ENCODE assay signal across 7 mouse cellular contexts in the genomic region with DNA sequence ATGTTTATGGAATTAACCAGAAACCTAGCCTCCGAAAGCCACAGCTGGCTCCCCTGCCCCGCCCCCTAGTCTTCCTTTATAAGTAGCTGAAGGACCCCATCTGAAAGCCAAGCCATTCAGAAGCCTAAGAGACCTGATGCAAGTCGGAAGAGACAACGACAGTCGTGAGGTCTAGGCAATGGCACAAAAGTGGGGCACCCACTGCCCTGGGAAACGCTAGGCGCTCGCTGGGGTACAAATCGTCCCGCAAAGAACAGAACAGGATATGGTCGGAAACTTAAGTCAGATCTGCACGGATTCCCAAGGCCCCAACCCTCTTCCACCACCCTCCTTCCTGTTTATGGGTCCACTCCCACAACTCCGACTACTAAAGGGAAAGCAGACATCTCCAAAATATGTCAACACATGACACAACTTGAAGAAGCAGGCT. TPM values are rescaled to one million over a fixed set of nuclear protein-coding genes. Genes with fewer than 3 reads are reported as not detected.
DNase-seq lines count a peak whose midpoint lies in the region; ATAC-seq and TF ChIP-seq lines count a peak whose summit lies in the region.

No protein-coding gene starts in this region.

- peaks cover 29% of the 10 kb centered on the region for H3K4me1 ChIP-seq in lung, adult 2 months (ENCODE audit: control insufficient read depth, insufficient read depth, low read length)
- peaks cover 8 to 26% of the 10 kb centered on the region in 2 experiments for H3K4me1 ChIP-seq in heart, embryonic 14.5 days (ENCODE audit: control insufficient read depth in 2 of 2, insufficient read depth in 2 of 2, low read length in 2 of 2)
- peaks cover 18 to 19% of the 10 kb centered on the region in 2 experiments for H3K4me1 ChIP-seq in liver, embryonic 14.5 days (replicated peaks; ENCODE audit: control insufficient read depth in 2 of 2, insufficient read depth in 2 of 2, low read length in 1 of 2)
- peaks cover 20% of the 10 kb centered on the region; the same call in 1 of the 2 replicates for H3K4me1 ChIP-seq in stomach, embryonic 15.5 days

- peak; percentile 35 for ATAC-seq in common myeloid progenitor, adult 5-6 weeks (replicated peaks; ENCODE audit: low read depth, poor library complexity, severe bottlenecking)
- ATAC-seq in heart, embryonic 14.5 days (ENCODE audit: insufficient number of reproducible peaks, insufficient read depth, low FRiP score, low read depth) = no peak
- ATAC-seq in liver, embryonic 14.5 days (ENCODE audit: insufficient read depth) = peak; percentile 6
- ATAC-seq in stomach, embryonic 15.5 days (ENCODE audit: insufficient read depth, low FRiP score, low read depth) = no peak

- H3K9me3 ChIP-seq in heart, embryonic 14.5 days (ENCODE audit: control insufficient read depth, low read length) = no peaks in the 10 kb centered on the region
- no peaks in the 10 kb centered on the region for H3K9me3 ChIP-seq in liver, embryonic 14.5 days (ENCODE audit: control insufficient read depth, low read length)
- no peaks in the 10 kb centered on the region for H3K9me3 ChIP-seq in stomach, embryonic 15.5 days

- no peak for TF ChIP-seq EP300 in liver, embryonic 14.5 days (IDR thresholded peaks at IDR 0.05; ENCODE audit: low read depth)

- no peaks in the 10 kb centered on the region for H3K27me3 ChIP-seq in heart, embryonic 14.5 days (ENCODE audit: control insufficient read depth, insufficient read depth, low read length)
- no peaks in the 10 kb centered on the region for H3K27me3 ChIP-seq in liver, embryonic 14.5 days (ENCODE audit: control insufficient read depth, insufficient read depth, low read length)
- no peaks in the 10 kb centered on the region for H3K27me3 ChIP-seq in stomach, embryonic 15.5 days (replicated peaks)

- no peak for DNase-seq in lung, adult 2 months
- no peak for DNase-seq in lung, postnatal 14 days
- DNase-seq in liver, embryonic 14.5 days (ENCODE audit: low read depth in 3 of 3, low spot score in 3 of 3) = no peak
- no peak for DNase-seq in layer of hippocampus, postnatal 14 days (ENCODE audit: low spot score in 2 of 2)

- TF ChIP-seq POLR2A in lung, adult 2 months (IDR thresholded peaks at IDR 0.05; ENCODE audit: borderline replicate concordance, extremely low read depth, low read depth, low read length) = peak; percentile 63; the same call in 1 of the 2 replicates

- H3K27ac ChIP-seq in heart, embryonic 14.5 days (replicated peaks in 1 of 2; ENCODE audit: control insufficient read depth in 1 of 2, insufficient read depth in 1 of 2, low read depth in 2 of 2, low read length in 2 of 2) = peak overlapping the region; percentile 85 to 93
- H3K27ac ChIP-seq in liver, embryonic 14.5 days = no peak overlapping the region
- H3K27ac ChIP-seq in stomach, embryonic 15.5 days = peak overlapping the region; percentile 92

- peak overlapping the region; percentile 93 for H3K9ac ChIP-seq in heart, embryonic 14.5 days (ENCODE audit: low read length)
- peak overlapping the region; percentile 77 for H3K9ac ChIP-seq in liver, embryonic 14.5 days (replicated peaks)
- H3K9ac ChIP-seq in stomach, embryonic 15.5 days = peak overlapping the region; percentile 70; the same call in 1 of the 2 replicates

- peak overlapping the region; percentile 88 for H3K4me3 ChIP-seq in lung, adult 2 months (replicated peaks; ENCODE audit: extremely low read depth, low read depth, low read length)
- H3K4me3 ChIP-seq in heart, embryonic 14.5 days (ENCODE audit: control insufficient read depth in 1 of 2, insufficient read depth in 1 of 2, low read depth in 1 of 2, low read length in 2 of 2) = peak overlapping the region; percentile 67 to 94
- peak overlapping the region; percentile 64 to 80 for H3K4me3 ChIP-seq in liver, embryonic 14.5 days (ENCODE audit: insufficient read depth in 1 of 2, low read depth in 2 of 2, low read length in 2 of 2)
- peak overlapping the region; percentile 81 for H3K4me3 ChIP-seq in stomach, embryonic 15.5 days (replicated peaks)

- H3K4me2 ChIP-seq in heart, embryonic 14.5 days (ENCODE audit: low read length) = peak overlapping the region; percentile 89
- H3K4me2 ChIP-seq in liver, embryonic 14.5 days (ENCODE audit: low read depth) = peak overlapping the region; percentile 62
- peak overlapping the region; percentile 86 for H3K4me2 ChIP-seq in stomach, embryonic 15.5 days

- TF ChIP-seq CTCF in lung, adult 2 months (IDR thresholded peaks at IDR 0.05; ENCODE audit: insufficient read depth, low read length) = no peak
- TF ChIP-seq CTCF in liver, embryonic 14.5 days (IDR thresholded peaks at IDR 0.05; ENCODE audit: low read depth) = no peak

- under 1% methylated on average over 13 of the region's 13 CpGs for WGBS in lung, adult 2 months
- WGBS in heart, embryonic 14.5 days = 2% methylated on average over 13 of the region's 13 CpGs
- WGBS in liver, embryonic 14.5 days (ENCODE audit: insufficient replicate concordance) = 4% methylated on average over 13 of the region's 13 CpGs
- WGBS in stomach, embryonic 15.5 days = 2% methylated on average over 13 of the region's 13 CpGs

- H3K36me3 ChIP-seq in heart, embryonic 14.5 days (ENCODE audit: control insufficient read depth, insufficient read depth, low read length) = no peaks in the 10 kb centered on the region
- no peaks in the 10 kb centered on the region for H3K36me3 ChIP-seq in liver, embryonic 14.5 days (replicated peaks; ENCODE audit: control insufficient read depth, insufficient read depth, low read depth)
- no peaks in the 10 kb centered on the region for H3K36me3 ChIP-seq in stomach, embryonic 15.5 days

RNA-seq across cellular contexts. Expression of a gene that starts 1.3 kb away (rescaled TPM):
- polyA plus RNA-seq in lung, adult 2 months (2012; rRNA removed) = 21.9 and 22.6 TPM in 2 replicates
- total RNA-seq in common myeloid progenitor, adult 5-6 weeks (2017) = 15.9 and 16.8 TPM in 2 replicates
- polyA plus RNA-seq in heart, embryonic 14.5 days (2014; fragmentation: Nextera tagmentation; extraction: Ambion mirVana) = 11.4 and 16.3 TPM in 2 replicates
- 2.7 and 2.8 TPM in 2 replicates for polyA plus RNA-seq in liver, embryonic 14.5 days (2012; rRNA removed)
- polyA plus RNA-seq in liver, embryonic 14.5 days (2014; fragmentation: Nextera tagmentation; extraction: Ambion mirVana) = 3.4 and 4.4 TPM in 2 replicates
- 12.4 and 13.9 TPM in 2 replicates for polyA plus RNA-seq in stomach, embryonic 15.5 days (2015; fragmentation: Nextera tagmentation; extraction: Ambion mirVana)
- total RNA-seq in layer of hippocampus, postnatal 14 days (2021) = 10 to 100 TPM; 21.9 to 24.1 TPM

Comparison
In these comparisons a context has a peak if more than half of its experiments do, and no peak if none do; other contexts are left out.
1. ATAC-seq: peak in common myeloid progenitor, adult 5-6 weeks (single experiment) and liver, embryonic 14.5 days (single experiment); none in heart, embryonic 14.5 days (single experiment) and stomach, embryonic 15.5 days (single experiment).
2. Peak in every context shown above with its lines, with median percentiles within 50 percentile points of each other: H3K4me3 ChIP-seq, H3K4me2 ChIP-seq and H3K9ac ChIP-seq.